Mouse (Mus musculus): ENCODE results near the gene Mphosph9. TPM values are rescaled to one million over a fixed set of nuclear protein-coding genes. Genes with fewer than 3 reads are reported as not detected.
A peak's percentile ranks its signal among the peaks of the same experiment; 100 is the strongest.

Mphosph9 gene
- total and polyA plus RNA-seq, 3 experiments = 5.6 to 9.8 (median 8.0) TPM

DNA sequence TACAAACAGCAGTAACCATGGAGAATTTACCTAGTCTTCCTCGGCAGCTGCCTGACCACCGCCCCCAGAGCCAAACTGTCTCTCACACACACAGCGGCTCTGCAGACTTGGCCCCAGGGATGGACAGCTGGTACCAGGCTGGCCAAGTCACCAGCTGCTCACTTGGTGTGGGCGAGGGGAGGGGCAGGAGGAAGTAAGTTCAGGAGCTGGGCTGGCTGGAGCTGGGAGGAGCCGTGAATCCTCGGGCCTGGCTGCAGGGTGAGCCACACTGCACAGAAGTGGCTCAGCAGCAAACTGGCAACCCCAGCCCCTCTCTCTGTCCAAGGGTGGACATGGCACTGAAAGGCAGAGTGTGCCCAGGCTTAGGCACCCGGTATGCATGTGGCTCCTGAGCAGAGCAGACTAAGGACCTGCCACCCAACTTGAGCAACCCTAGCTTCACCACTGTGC is 23.4 kb upstream of the Mphosph9 start:
- peaks cover 37% of the 10 kb centered on the region for H3K79me2 ChIP-seq (replicated peaks; ENCODE audit: control insufficient read depth, extremely low read depth, insufficient read depth, poor library complexity, severe bottlenecking)
- no peak overlapping the region for H3K9ac ChIP-seq (ENCODE audit: insufficient read depth, low read depth)
- no peak for DNase-seq (ENCODE audit: extremely low read depth)
- in situ Hi-C loops (cut with MboI; ENCODE audit: low pct_ligation_motif_present, low pct_unique_long_range_greater_than_20kb, low sequenced_read_pairs) = loop anchor here (10.0 kb wide), 1 partner anchor 204 kb away; the partner anchor contains the start of gene Ddx55
- peaks cover 29 to 42% of the 10 kb centered on the region in 2 experiments for H3K36me3 ChIP-seq (replicated peaks in 1 of 2; ENCODE audit: control insufficient read depth in 1 of 2, insufficient read depth in 1 of 2, low read length in 1 of 2)
- H3K4me3 ChIP-seq (replicated peaks in 1 of 3; ENCODE audit: low read depth in 2 of 3, low read length in 2 of 3, poor library complexity in 1 of 3) = peak overlapping the region in 1 of 3 experiments; percentile 8
- peak overlapping the region; percentile 65 for H3K27ac ChIP-seq (ENCODE audit: insufficient read depth, low read depth)
- no peaks in the 10 kb centered on the region for H3K9me3 ChIP-seq (replicated peaks; ENCODE audit: low read length)
- peaks cover 17 to 24% of the 10 kb centered on the region in 2 experiments for H3K4me1 ChIP-seq (ENCODE audit: control insufficient read depth in 1 of 2, insufficient read depth in 2 of 2)
- no peaks in the 10 kb centered on the region for H3K27me3 ChIP-seq (replicated peaks)
- TF ChIP-seq TBP (conservative IDR thresholded peaks at IDR 0.05; ENCODE audit: low read depth, low read length) = no peak
- 0 out of 2 replicates have a peak, but pooled peaks have one; percentile 21 for TF ChIP-seq MAZ (IDR thresholded peaks at IDR 0.05; ENCODE audit: low read depth, low read length)
- TF ChIP-seq USF1 (IDR thresholded peaks at IDR 0.05; ENCODE audit: low read depth, low read length) = no peak
- TF ChIP-seq MXI1 (IDR thresholded peaks at IDR 0.05; ENCODE audit: low read depth, low read length) = 0 out of 2 replicates have a peak, but pooled peaks have one; percentile 26
- TF ChIP-seq HCFC1 (IDR thresholded peaks at IDR 0.05; ENCODE audit: low read depth, low read length) = no peak
- TF ChIP-seq JUN (IDR thresholded peaks at IDR 0.05; ENCODE audit: insufficient read depth, low read depth, low read length) = no peak
- no peak for TF ChIP-seq ZC3H11A (IDR thresholded peaks at IDR 0.05; ENCODE audit: low read depth, low read length)
- no peak for TF ChIP-seq ZNF384 (IDR thresholded peaks at IDR 0.05; ENCODE audit: low read depth, low read length)
- no peak for TF ChIP-seq UBTF (IDR thresholded peaks at IDR 0.05; ENCODE audit: low read depth, low read length)
- TF ChIP-seq TCF12 (IDR thresholded peaks at IDR 0.05; ENCODE audit: low read depth, low read length) = no peak
- no peak for TF ChIP-seq CHD1 (IDR thresholded peaks at IDR 0.05; ENCODE audit: low read depth, low read length)
- no peak for TF ChIP-seq KAT2A (IDR thresholded peaks at IDR 0.05; ENCODE audit: insufficient replicate concordance, low read length)
- TF ChIP-seq POLR2AphosphoS2 (IDR thresholded peaks at IDR 0.05; ENCODE audit: low read depth, low read length) = no peak
- TF ChIP-seq MAX (IDR thresholded peaks at IDR 0.05; ENCODE audit: low read length) = no peak
- no peak for TF ChIP-seq RCOR1 (conservative IDR thresholded peaks at IDR 0.05; ENCODE audit: low read depth, low read length)
- TF ChIP-seq POLR2A (IDR thresholded peaks at IDR 0.05; ENCODE audit: low read depth, low read length) = no peak
- TF ChIP-seq NELFE (IDR thresholded peaks at IDR 0.05; ENCODE audit: low read depth, low read length) = no peak
- no peak for TF ChIP-seq SIN3A (IDR thresholded peaks at IDR 0.05; ENCODE audit: low read length)
- dilution Hi-C loops (cut with MboI; ENCODE audit: extremely low pct_ligation_motif_present, extremely low pct_unique_long_range_greater_than_20kb, low sequenced_read_pairs) = no loop called here
- H3K4me2 ChIP-seq (ENCODE audit: insufficient read depth, low read depth, poor library complexity, severe bottlenecking) = peak overlapping the region; percentile 81; the same call in 1 of the 2 replicates

DNA sequence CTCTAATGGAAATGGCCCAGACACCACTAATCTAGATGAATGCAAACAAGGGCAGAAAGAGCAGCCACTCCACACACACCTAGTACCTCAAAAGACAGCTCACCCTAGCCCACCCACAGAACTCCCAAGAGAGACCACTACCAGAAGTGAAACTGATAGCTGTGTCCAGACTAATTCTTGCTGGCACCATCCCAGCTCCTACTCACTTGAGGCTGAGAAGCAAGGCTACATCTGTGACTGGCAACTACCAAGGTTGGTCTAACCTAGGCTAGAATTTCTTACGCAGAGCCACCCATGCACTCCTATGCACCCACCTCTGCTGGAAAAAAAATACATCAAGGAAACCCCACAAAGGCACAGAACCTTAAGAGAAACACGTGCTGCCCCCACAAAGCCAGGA is 22.6 kb upstream of the Mphosph9 start:
- Histone ChIP-seq H3K9me3 (replicated peaks; ENCODE audit: low read length) (no peaks in the 10 kb centered on the region), H3K4me1 (ENCODE audit: control insufficient read depth in 1 of 2, insufficient read depth in 2 of 2) (peaks cover 17 to 24% of the 10 kb centered on the region in 2 experiments), H3K27me3 (replicated peaks) (no peaks in the 10 kb centered on the region), H3K4me3 (replicated peaks in 1 of 3; ENCODE audit: low read depth in 2 of 3, low read length in 2 of 3, poor library complexity in 1 of 3) (no peak overlapping the region), H3K27ac (ENCODE audit: insufficient read depth, low read depth) (peak overlapping the region; percentile 65), H3K79me2 (replicated peaks; ENCODE audit: control insufficient read depth, extremely low read depth, insufficient read depth, poor library complexity, severe bottlenecking) (peaks cover 37% of the 10 kb centered on the region), H3K4me2 (ENCODE audit: insufficient read depth, low read depth, poor library complexity, severe bottlenecking) (no peak overlapping the region), H3K36me3 (replicated peaks in 1 of 2; ENCODE audit: control insufficient read depth in 1 of 2, insufficient read depth in 1 of 2, low read length in 1 of 2) (peaks cover 31 to 44% of the 10 kb centered on the region in 2 experiments), H3K9ac (ENCODE audit: insufficient read depth, low read depth) (no peak overlapping the region)
- peak; percentile 31 for DNase-seq (ENCODE audit: extremely low read depth)
- dilution Hi-C loops (cut with MboI; ENCODE audit: extremely low pct_ligation_motif_present, extremely low pct_unique_long_range_greater_than_20kb, low sequenced_read_pairs) (no loop called here), in situ Hi-C loops (cut with MboI; ENCODE audit: low pct_ligation_motif_present, low pct_unique_long_range_greater_than_20kb, low sequenced_read_pairs) (loop anchor here (10.0 kb wide), 1 partner anchor 204 kb away; the partner anchor contains the start of gene Ddx55)
- peak; percentile 41; the same call in 1 of the 2 replicates for TF ChIP-seq IRF4 (IDR thresholded peaks at IDR 0.05; ENCODE audit: low read depth, low read length)
- no peak for TF ChIP-seq MAFK (IDR thresholded peaks at IDR 0.05; ENCODE audit: insufficient replicate concordance, low read length)

Data from CH12.LX (cell line).